Comparison of ENCODE assay signal across 12 mouse cellular contexts in the genomic region with DNA sequence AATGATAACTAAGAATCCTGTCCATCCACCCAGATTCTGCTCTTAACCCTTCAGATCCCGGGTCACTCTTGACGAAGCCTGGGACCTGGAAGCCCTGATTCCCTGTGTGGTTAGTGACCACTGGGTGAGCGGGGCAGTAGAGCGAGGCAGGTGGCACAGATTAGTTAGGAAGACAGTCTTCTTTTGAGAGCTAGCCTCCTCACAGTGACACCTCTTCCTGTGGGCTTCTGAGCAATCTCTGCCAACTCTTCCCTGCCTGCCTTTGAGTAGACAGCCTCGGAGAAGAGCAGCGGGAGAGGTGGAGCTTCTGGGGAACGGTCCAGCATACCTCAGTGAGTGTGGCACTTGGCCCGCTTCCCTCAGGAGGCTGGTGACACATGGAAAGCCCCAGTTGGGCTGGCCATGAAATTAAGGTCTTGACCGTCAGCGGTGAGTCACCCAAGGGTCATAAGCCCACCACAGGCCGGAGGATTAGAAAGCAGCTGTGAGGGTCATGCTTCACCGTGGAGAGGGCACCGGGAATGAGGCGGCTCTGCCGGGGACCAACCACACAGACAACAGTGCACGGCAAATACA. TPM values are rescaled to one million over a fixed set of nuclear protein-coding genes. Genes with fewer than 3 reads are reported as not detected.
DNase-seq lines count a peak whose midpoint lies in the region; ATAC-seq and TF ChIP-seq lines count a peak whose summit lies in the region.
"Had no signal": no experiment of that assay in that cellular context is flagged by ENCODE, and none has a peak within 500 bp of the region (broad histone marks: within the 10 kb centered on the region; RNA-seq: fewer than 3 reads in every experiment).

No protein-coding gene starts in this region.

- no peak overlapping the region for H3K9ac ChIP-seq in lung, embryonic 15.5 days

- no peak overlapping the region for H3K4me3 ChIP-seq in lung, embryonic 15.5 days
- peak overlapping the region; percentile 84 for H3K4me3 ChIP-seq in myocyte
- H3K4me3 ChIP-seq: megakaryocyte, embryonic 14.5 days had no signal

- 68% methylated on average over 16 of the region's 16 CpGs for WGBS in lung, embryonic 15.5 days

- no peaks in the 10 kb centered on the region for H3K27me3 ChIP-seq in lung, embryonic 15.5 days
- H3K27me3 ChIP-seq in myocyte (ENCODE audit: control insufficient read depth, insufficient read depth, insufficient read length), result no peaks in the 10 kb centered on the region

- TF ChIP-seq POLR2A in myocyte (IDR thresholded peaks at IDR 0.05; ENCODE audit: insufficient read length, low read depth), result peak; percentile 22

- peaks cover 5% of the 10 kb centered on the region; the same call in 1 of the 2 replicates for H3K4me1 ChIP-seq in lung, embryonic 15.5 days
- H3K4me1 ChIP-seq: megakaryocyte, embryonic 14.5 days had no signal

- H3K27ac ChIP-seq in lung, embryonic 15.5 days, result peak overlapping the region; percentile 87

- peak overlapping the region; percentile 8 for H3ac ChIP-seq in myocyte (ENCODE audit: control insufficient read depth, insufficient read length)

- no peaks in the 10 kb centered on the region for H3K36me3 ChIP-seq in lung, embryonic 15.5 days
- H3K36me3 ChIP-seq in myocyte (ENCODE audit: control insufficient read depth, insufficient read depth), result no peaks in the 10 kb centered on the region

- peak overlapping the region; percentile 52 for H3K4me2 ChIP-seq in lung, embryonic 15.5 days
- H3K4me2 ChIP-seq in myocyte (ENCODE audit: low read depth), result peak overlapping the region; percentile 90

- ATAC-seq in lung, embryonic 15.5 days (ENCODE audit: borderline replicate concordance, extremely low read depth, low FRiP score, low TSS enrichment), result no peak
- no peak for ATAC-seq in megakaryocyte-erythroid progenitor cell, adult 5-6 weeks (replicated peaks; ENCODE audit: low FRiP score, low TSS enrichment, poor library complexity, severe bottlenecking)
- ATAC-seq: activated CD4-positive, CD25-positive, alpha-beta regulatory T cell, adult 4 months; forebrain, embryonic 14.5 days had no signal

- no peaks in the 10 kb centered on the region for H3K9me3 ChIP-seq in lung, embryonic 15.5 days
- H3K9me3 ChIP-seq: megakaryocyte, embryonic 14.5 days had no signal

- peak; percentile 14 for DNase-seq in adrenal gland, postnatal 25 days
- DNase-seq in adrenal gland, postnatal 10 days, result no peak
- DNase-seq in lung, adult 18-20 months, result no peak
- peak; percentile 68 to 74 for DNase-seq in cerebellum, postnatal 25 days
- no peak for DNase-seq in layer of hippocampus, adult 8-10 months (ENCODE audit: low spot score in 2 of 2)
- DNase-seq: B cell, adult 2 months had no signal

- H3K79me2 ChIP-seq in myocyte (ENCODE audit: control insufficient read depth, insufficient read depth), result peaks cover 35% of the 10 kb centered on the region

TF ChIP-seq in myocyte, 11 proteins besides CTCF, POLR2A, EP300 and RAD21:
- TF ChIP-seq MYOG (IDR thresholded peaks at IDR 0.05; ENCODE audit: control insufficient read depth in 1 of 3, insufficient read depth in 1 of 3, insufficient read length in 2 of 3, low read depth in 2 of 3) (peak in 1 of 3 experiments; percentile 84), POLR2AphosphoS2 (IDR thresholded peaks at IDR 0.05; ENCODE audit: insufficient read length, low read depth) (no peak), MYOD1 (IDR thresholded peaks at IDR 0.05; ENCODE audit: control insufficient read depth in 1 of 3, insufficient read length in 2 of 3, low read depth in 2 of 3) (peak in 2 of 3 experiments; percentile 61 to 71), TCF12 (IDR thresholded peaks at IDR 0.05; ENCODE audit: insufficient read depth, poor library complexity, severe bottlenecking) (peak; percentile 26), TCF3 (IDR thresholded peaks at IDR 0.05; ENCODE audit: insufficient read length, low read depth) (no peak), E2F4 (IDR thresholded peaks at IDR 0.05; ENCODE audit: insufficient read depth) (no peak), CEBPB (IDR thresholded peaks at IDR 0.05; ENCODE audit: insufficient read depth, poor library complexity, severe bottlenecking) (no peak)

RNA-seq across cellular contexts. Expression of a gene that starts 1.2 kb away (rescaled TPM):
- 11.0 and 13.2 TPM in 2 replicates for total RNA-seq in adrenal gland, postnatal 25 days (2021)
- 10 to 100 TPM; 23.7 to 28.7 TPM for total RNA-seq in adrenal gland, postnatal 10 days (2021)
- 40.9 and 43.9 TPM in 2 replicates for polyA plus RNA-seq in lung, embryonic 15.5 days (2015; fragmentation: Nextera tagmentation; extraction: Ambion mirVana)
- polyA plus RNA-seq in myocyte (2012; fragmentation: generic; extraction: Trizol), result 33.8 TPM
- not detected in 2 replicates for total RNA-seq in megakaryocyte-erythroid progenitor cell, adult 5-6 weeks (2014; fragmentation: Nextera tagmentation)
- total RNA-seq in megakaryocyte-erythroid progenitor cell, adult 5-6 weeks (2017), result not detected in 2 replicates
- 1 to 10 TPM; 5.3 to 7.2 (median 6.8) TPM for total RNA-seq in layer of hippocampus, adult 8-10 months (2022)

Comparison
In these comparisons a context has a peak if more than half of its experiments do, and no peak if none do; other contexts are left out.
1. DNase-seq: peak in adrenal gland, postnatal 25 days (single experiment) and cerebellum, postnatal 25 days (2 of 2); none in adrenal gland, postnatal 10 days (single experiment), lung, adult 18-20 months (0 of 2) and layer of hippocampus, adult 8-10 months (0 of 2).
2. RNA of a gene that starts 1.2 kb away (total RNA-seq): 23.7 to 28.7 TPM in adrenal gland, postnatal 10 days, 11.0 to 13.2 TPM in adrenal gland, postnatal 25 days and 5.3 to 7.2 TPM in layer of hippocampus, adult 8-10 months; not detected in megakaryocyte-erythroid progenitor cell, adult 5-6 weeks; every median in the first group is over 4 times any median in the second.